Mouse (Mus musculus) neural tube, embryonic 11.5 days (tissue): ENCODE results near the gene Nab1. TPM values are rescaled to one million over a fixed set of nuclear protein-coding genes. Genes with fewer than 3 reads are reported as not detected.

Experiments
- ATAC-seq: fragments of 200-750 bp; cut with Nextera tagmentation; 2 replicates; pipeline ENCODE4 v1.8.0; 2017; ENCODE audit warnings: moderate number of reproducible peaks, mild to moderate bottlenecking, moderate TSS enrichment, moderate library complexity; ENCODE audit not compliant: insufficient read depth, low FRiP score, low TSS enrichment
- DNase-seq: peaks from one replicate; pipeline ENCODE4 v3.0.0-alpha.2; 2015; ENCODE audit warnings: low spot score
- H3K27ac ChIP-seq: fragments of 300-500 bp; sonication (generic); 2 replicates; pipeline ENCODE4 v1.5.1; 2014; ENCODE audit warnings: low read depth, mild to moderate bottlenecking, low read length
- H3K27me3 ChIP-seq: fragments of 300-500 bp; sonication (generic); 2 replicates; pipeline ENCODE4 v1.6.1; 2014; ENCODE audit warnings: mild to moderate bottlenecking, low read length, mixed read lengths; ENCODE audit not compliant: control insufficient read depth, insufficient read depth
- H3K36me3 ChIP-seq: fragments of 300-500 bp; sonication (generic); 2 replicates; pipeline ENCODE4 v1.6.1; 2014; ENCODE audit warnings: mild to moderate bottlenecking, low read length, moderate library complexity, mixed read lengths; ENCODE audit not compliant: control insufficient read depth, insufficient read depth
- H3K4me1 ChIP-seq: fragments of 300-500 bp; sonication (generic); 2 replicates; pipeline ENCODE4 v1.6.1; 2014; ENCODE audit warnings: low read length, mixed read lengths; ENCODE audit not compliant: control insufficient read depth, insufficient read depth
- H3K4me2 ChIP-seq: fragments of 300-500 bp; sonication (generic); 2 replicates; pipeline ENCODE4 v1.6.1; 2014; ENCODE audit warnings: low read depth, mild to moderate bottlenecking, moderate library complexity
- H3K4me3 ChIP-seq: fragments of 300-500 bp; sonication (generic); 2 replicates; pipeline ENCODE4 v1.5.1; 2014; ENCODE audit warnings: low read depth, low read length
- H3K9ac ChIP-seq: fragments of 300-500 bp; sonication (generic); 2 replicates; pipeline ENCODE4 v1.6.1; 2014; ENCODE audit warnings: mild to moderate bottlenecking, low read length
- H3K9me3 ChIP-seq: fragments of 300-500 bp; sonication (generic); 2 replicates; pipeline ENCODE4 v1.6.1; 2016; ENCODE audit warnings: low read length; ENCODE audit not compliant: control insufficient read depth
- WGBS: fragments of 180-500 bp; shearing (Covaris S2); extraction: QIAGEN DNeasy Blood & Tissue Kit; methylation state at CpG from one replicate; pipeline ENCODE4 v1.1.7; 2014; 5-methylcytosine and 5-hydroxymethylcytosine counted together
- polyA plus RNA-seq: library from polyadenylated mRNA; unstranded; fragments of >200 nt; fragmentation: Nextera tagmentation; extraction: Ambion mirVana; gene quantifications from 2 replicates; pipeline ENCODE4 v1.2.1, GENCODE M21; 2014

Gene Nab1
- polyA plus RNA-seq, 1 experiment from 2014 or later, result 10.3 TPM

DNA sequence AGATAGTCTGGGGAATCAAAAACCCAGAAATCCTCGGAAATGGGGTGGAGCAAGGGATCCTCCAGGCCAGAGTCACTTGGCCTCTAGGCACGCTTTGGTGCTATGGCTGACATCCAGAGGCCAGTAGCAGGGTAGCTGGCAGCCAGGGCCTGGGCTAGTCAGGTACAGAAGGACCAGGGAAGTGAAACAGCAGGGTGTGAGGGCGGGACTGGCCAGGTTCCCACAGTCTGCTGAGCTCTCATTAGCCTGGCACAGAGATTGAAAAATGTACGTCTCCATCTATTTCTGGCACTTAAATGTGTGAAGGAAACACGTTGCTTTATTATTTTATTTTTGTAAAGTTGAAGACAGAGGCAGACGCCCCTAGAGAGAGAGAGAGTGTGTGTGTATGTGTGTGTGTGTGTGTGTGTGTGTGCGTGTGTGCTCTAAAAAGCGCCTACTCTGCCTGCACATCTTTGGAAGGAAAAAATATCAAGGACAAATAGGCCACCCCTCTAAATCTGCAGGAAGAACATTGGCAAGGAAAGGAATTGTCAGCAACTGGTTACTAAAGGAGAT is 21.0 kb upstream of the Nab1 start:
- WGBS, result 75% methylated on average over 8 of the region's 8 CpGs
- no peaks in the 10 kb centered on the region for H3K4me1 ChIP-seq
- H3K9me3 ChIP-seq, result no peaks in the 10 kb centered on the region
- H3K9ac ChIP-seq, result no peak overlapping the region
- no peaks in the 10 kb centered on the region for H3K27me3 ChIP-seq
- H3K27ac ChIP-seq, result no peak overlapping the region
- no peaks in the 10 kb centered on the region for H3K36me3 ChIP-seq
- DNase-seq (no peak), ATAC-seq (no peak; the same call in 1 of the 2 replicates)
- H3K4me3 ChIP-seq, result no peak overlapping the region
- H3K4me2 ChIP-seq, result no peak overlapping the region

DNA sequence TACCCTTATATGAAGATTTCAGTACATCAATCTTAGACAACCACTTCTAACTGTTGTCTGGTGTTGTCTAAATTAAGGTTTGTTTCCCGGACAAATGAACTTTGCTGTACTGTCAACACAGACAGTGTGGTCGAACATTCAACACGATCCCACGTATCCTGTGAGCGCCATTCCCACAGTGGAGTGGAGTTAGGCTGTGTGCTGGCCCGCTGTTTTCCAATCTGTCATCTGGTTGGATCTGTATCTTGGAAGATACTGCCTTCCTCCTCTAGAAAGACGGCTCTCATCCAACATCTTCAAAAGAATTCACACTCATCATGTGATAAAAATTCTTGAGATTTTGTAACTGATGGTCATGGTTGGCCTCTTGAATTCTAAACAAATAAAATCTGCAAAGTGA is 19.7 kb upstream of the Nab1 start:
- H3K27ac ChIP-seq, result no peak overlapping the region
- no peaks in the 10 kb centered on the region for H3K36me3 ChIP-seq
- H3K4me1 ChIP-seq, result no peaks in the 10 kb centered on the region
- DNase-seq, result no peak
- no peaks in the 10 kb centered on the region for H3K9me3 ChIP-seq
- no peak overlapping the region for H3K4me3 ChIP-seq
- H3K27me3 ChIP-seq, result no peaks in the 10 kb centered on the region
- ATAC-seq, result no peak
- H3K4me2 ChIP-seq, result no peak overlapping the region
- H3K9ac ChIP-seq, result no peak overlapping the region
- 93% methylated on average over 7 of the region's 7 CpGs for WGBS

- H3K36me3 ChIP-seq, result no peaks in the 10 kb centered on the region
- no peaks in the 10 kb centered on the region for H3K27me3 ChIP-seq
- H3K9ac ChIP-seq, result no peak overlapping the region
- H3K27ac ChIP-seq, result no peak overlapping the region
- no peak overlapping the region for H3K4me2 ChIP-seq
- ATAC-seq, result no peak
- H3K4me1 ChIP-seq, result no peaks in the 10 kb centered on the region
- no peak for DNase-seq
- no peak overlapping the region for H3K4me3 ChIP-seq
- WGBS, result 90% methylated on average over 3 of the region's 3 CpGs
- no peaks in the 10 kb centered on the region for H3K9me3 ChIP-seq
Observed at GRCm38 (mm10) chr1:52515249-52515648, 14.8 kb upstream of the Nab1 start.

DNA sequence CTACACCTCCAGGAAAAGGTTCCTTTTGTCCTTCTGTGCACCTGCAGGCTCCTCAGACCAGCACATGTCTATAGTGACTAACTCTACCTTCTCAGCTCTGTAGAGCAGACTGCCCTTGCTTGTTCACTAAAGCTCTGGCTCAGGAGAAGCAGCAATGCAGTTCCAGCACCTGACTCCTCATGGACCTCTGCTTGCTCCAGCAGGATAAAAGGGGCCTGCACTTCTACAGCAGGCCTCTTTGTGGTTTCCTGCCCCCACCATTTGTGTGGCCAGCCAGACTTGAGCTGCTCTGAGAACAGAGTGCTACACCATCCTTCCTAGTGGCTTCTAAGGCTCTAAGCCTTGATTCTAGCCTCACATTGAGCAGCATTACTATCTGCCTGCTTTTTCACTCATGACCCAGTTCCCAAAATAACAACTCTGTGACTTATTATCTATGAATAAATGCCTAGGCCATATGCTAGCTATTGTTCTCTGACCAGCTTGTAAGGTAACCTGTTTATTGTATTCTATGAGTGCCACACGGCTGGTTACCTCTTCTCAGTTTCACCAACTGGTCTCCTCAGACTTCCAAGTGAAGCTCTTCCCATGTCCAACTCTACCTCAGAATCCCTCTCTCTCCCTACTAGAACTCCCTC is 11.4 kb upstream of the Nab1 start:
- no peaks in the 10 kb centered on the region for H3K27me3 ChIP-seq
- no peak overlapping the region for H3K27ac ChIP-seq
- H3K9ac ChIP-seq, result no peak overlapping the region
- WGBS, result 84% methylated on average over 1 of the region's 1 CpGs
- no peak for DNase-seq
- H3K4me1 ChIP-seq, result no peaks in the 10 kb centered on the region
- no peak overlapping the region for H3K4me2 ChIP-seq
- no peak for ATAC-seq
- H3K9me3 ChIP-seq, result no peaks in the 10 kb centered on the region
- H3K4me3 ChIP-seq, result no peak overlapping the region
- H3K36me3 ChIP-seq, result no peaks in the 10 kb centered on the region

DNA sequence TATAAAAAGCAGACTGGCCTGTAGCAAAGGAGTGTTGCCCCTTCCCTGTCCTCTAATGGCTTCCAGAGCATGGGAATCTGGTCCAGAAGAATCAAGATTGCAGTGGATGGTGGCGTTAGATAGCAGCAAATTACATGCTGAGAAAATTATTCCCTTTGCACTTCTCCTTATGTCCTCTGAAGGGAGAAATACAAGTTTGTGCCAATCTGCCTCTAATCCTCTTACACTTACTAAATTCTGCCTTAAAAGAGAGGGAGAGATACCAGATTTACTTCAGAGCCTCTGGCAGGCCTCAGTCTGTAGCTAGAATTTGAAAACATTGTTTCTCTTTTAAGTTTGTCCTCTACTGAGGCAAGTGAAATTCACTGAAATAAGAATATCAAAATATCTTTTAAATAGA is 5.7 kb upstream of the Nab1 start:
- H3K4me1 ChIP-seq, result no peaks in the 10 kb centered on the region
- DNase-seq, result no peak
- no peaks in the 10 kb centered on the region for H3K9me3 ChIP-seq
- no peak overlapping the region for H3K9ac ChIP-seq
- no peak overlapping the region for H3K27ac ChIP-seq
- WGBS, result 69% methylated on average over 1 of the region's 1 CpGs
- H3K4me3 ChIP-seq, result no peak overlapping the region
- no peak overlapping the region for H3K4me2 ChIP-seq
- ATAC-seq, result no peak
- H3K36me3 ChIP-seq, result no peaks in the 10 kb centered on the region
- H3K27me3 ChIP-seq, result no peaks in the 10 kb centered on the region

- ATAC-seq, result no peak
- no peaks in the 10 kb centered on the region for H3K27me3 ChIP-seq
- no peak overlapping the region for H3K9ac ChIP-seq
Observed at GRCm38 (mm10) chr1:52502296-52502695, 1.8 kb upstream of the Nab1 start.

GRCm38 (mm10) chr1:52501688-52502133 is 1.2 kb upstream of the Nab1 start:
- H3K36me3 ChIP-seq, result no peaks in the 10 kb centered on the region
- WGBS, result 75% methylated on average over 10 of the region's 10 CpGs
- no peak for ATAC-seq

More at GRCm38 (mm10) chr1:52502296-52502695, 1.8 kb upstream of the Nab1 start:
- no peak overlapping the region for H3K4me3 ChIP-seq
- H3K9me3 ChIP-seq, result no peaks in the 10 kb centered on the region
- no peak overlapping the region for H3K4me2 ChIP-seq
- no peak for DNase-seq
- H3K4me1 ChIP-seq, result no peaks in the 10 kb centered on the region
- 68% methylated on average over 4 of the region's 4 CpGs for WGBS
- H3K27ac ChIP-seq, result no peak overlapping the region
- no peaks in the 10 kb centered on the region for H3K36me3 ChIP-seq

DNA sequence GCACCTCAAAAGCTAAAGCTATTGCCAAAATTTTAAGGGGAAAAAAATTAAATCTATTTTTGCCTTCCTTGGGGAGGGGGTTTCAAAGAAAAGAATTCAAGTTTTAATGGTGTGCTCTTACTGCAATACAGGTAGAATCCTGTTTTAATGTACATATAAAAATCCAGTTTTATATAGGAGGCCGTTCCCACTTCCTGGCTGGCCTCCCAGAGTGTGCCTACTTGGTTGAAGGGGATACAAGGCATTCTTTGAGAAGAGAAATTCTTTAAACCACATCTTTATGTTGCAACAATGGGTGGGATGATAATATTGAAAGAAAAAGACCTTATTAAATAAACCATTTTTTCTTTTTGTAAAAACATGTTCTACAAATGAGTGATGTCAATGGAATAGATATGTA is 611 bp upstream of the Nab1 start:
- Histone ChIP-seq H3K4me3 (no peak overlapping the region), H3K36me3 (no peaks in the 10 kb centered on the region), H3K4me2 (no peak overlapping the region)

More at GRCm38 (mm10) chr1:52501688-52502133, 1.2 kb upstream of the Nab1 start:
- H3K9ac ChIP-seq, result no peak overlapping the region
- H3K27me3 ChIP-seq, result no peaks in the 10 kb centered on the region
- no peaks in the 10 kb centered on the region for H3K9me3 ChIP-seq
- H3K4me3 ChIP-seq, result no peak overlapping the region
- no peak overlapping the region for H3K4me2 ChIP-seq
- H3K4me1 ChIP-seq, result no peaks in the 10 kb centered on the region
- no peak for DNase-seq
- H3K27ac ChIP-seq, result no peak overlapping the region

More for the DNA sequence above, 611 bp upstream of the Nab1 start:
- H3K4me1 ChIP-seq, result no peaks in the 10 kb centered on the region
- no peaks in the 10 kb centered on the region for H3K27me3 ChIP-seq
- WGBS, result 85% methylated on average over 1 of the region's 1 CpGs
- H3K27ac ChIP-seq, result no peak overlapping the region
- DNase-seq (no peak), ATAC-seq (no peak)
- H3K9me3 ChIP-seq, result no peaks in the 10 kb centered on the region
- H3K9ac ChIP-seq, result no peak overlapping the region
